Mouse (Mus musculus): ENCODE data around the gene Gm28372. TPM values are rescaled to one million over a fixed set of nuclear protein-coding genes. Genes with fewer than 3 reads are reported as not detected.

Gene Gm28372
- polyA plus RNA-seq, 1 experiment: 0.04 TPM

DNA sequence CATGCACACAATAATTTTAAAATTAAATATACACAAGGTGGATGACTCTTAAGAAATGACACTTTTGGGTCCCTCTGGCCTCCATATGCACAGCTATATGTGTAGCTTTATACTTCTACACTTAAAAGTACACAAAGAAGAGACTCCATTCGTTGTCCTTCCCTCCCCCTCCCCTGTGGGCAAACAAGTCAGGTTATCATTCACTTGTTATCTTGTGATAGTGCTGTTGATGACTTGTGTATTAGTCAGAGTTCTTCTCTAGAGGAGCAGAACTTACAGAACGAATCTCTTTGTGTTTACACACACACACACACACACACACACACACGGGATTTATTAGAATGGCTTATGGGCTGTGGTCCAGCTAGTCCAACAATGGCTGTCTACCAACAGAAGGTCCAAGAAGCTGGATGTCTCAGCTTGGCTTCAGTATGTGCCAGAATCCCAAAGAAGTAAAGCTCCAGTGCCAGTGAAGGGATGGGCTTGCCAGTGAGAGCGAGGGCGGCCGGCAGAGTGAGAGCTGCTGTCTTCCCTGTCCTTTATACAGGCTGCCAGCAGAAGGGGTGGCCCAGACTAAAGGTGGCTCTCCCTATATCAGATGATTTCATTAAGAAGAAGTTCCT is 49.8 kb downstream of the Gm28372 start:
- Histone ChIP-seq H3ac (ENCODE audit: control insufficient read depth, insufficient read length) (no peak overlapping the region), H3K27me3 (ENCODE audit: control insufficient read depth, insufficient read depth, insufficient read length) (no peaks in the 10 kb centered on the region), H3K4me2 (ENCODE audit: low read depth) (no peak overlapping the region), H3K4me3 (no peak overlapping the region), H3K36me3 (ENCODE audit: control insufficient read depth, insufficient read depth) (no peaks in the 10 kb centered on the region), H3K79me2 (ENCODE audit: control insufficient read depth, insufficient read depth) (peaks cover 93% of the 10 kb centered on the region)
- TF ChIP-seq USF1 (IDR thresholded peaks at IDR 0.05; ENCODE audit: low read depth) (no peak), MYOG (IDR thresholded peaks at IDR 0.05; ENCODE audit: control insufficient read depth in 1 of 3, insufficient read depth in 1 of 3, insufficient read length in 2 of 3, low read depth in 2 of 3) (no peak), MAX (IDR thresholded peaks at IDR 0.05; ENCODE audit: low read depth) (no peak), TCF12 (IDR thresholded peaks at IDR 0.05; ENCODE audit: insufficient read depth, poor library complexity, severe bottlenecking) (no peak), TCF3 (IDR thresholded peaks at IDR 0.05; ENCODE audit: insufficient read length, low read depth) (no peak)

Other genes with a start within 250 kb of the Gm28372 start
- 526 TPM for gene Snrpb, start 225.8 kb upstream of the Gm28372 start, polyA plus RNA-seq (2012; fragmentation: generic; extraction: Trizol)
- gene Tmc2, start 210.0 kb upstream of the Gm28372 start, polyA plus RNA-seq (2012; fragmentation: generic; extraction: Trizol): not detected
- 105 TPM for gene Nop56, start 130.8 kb upstream of the Gm28372 start, polyA plus RNA-seq (2012; fragmentation: generic; extraction: Trizol)
- 137 TPM for gene Idh3b, start 120.7 kb upstream of the Gm28372 start, polyA plus RNA-seq (2012; fragmentation: generic; extraction: Trizol)
- 0.10 TPM for gene Ebf4, start 110.1 kb upstream of the Gm28372 start, polyA plus RNA-seq (2012; fragmentation: generic; extraction: Trizol)
- gene Cpxm1, start 7.7 kb upstream of the Gm28372 start, polyA plus RNA-seq (2012; fragmentation: generic; extraction: Trizol): 0.34 TPM
- not detected for gene 1700020A23Rik, start within 50 bp of the Gm28372 start, polyA plus RNA-seq (2012; fragmentation: generic; extraction: Trizol)
- gene Tmem239, start 1.2 kb downstream of the Gm28372 start, polyA plus RNA-seq (2012; fragmentation: generic; extraction: Trizol): not detected
- gene Vps16, start 19.1 kb downstream of the Gm28372 start, polyA plus RNA-seq (2012; fragmentation: generic; extraction: Trizol): 43.6 TPM
- gene Pced1a, start 19.5 kb downstream of the Gm28372 start, polyA plus RNA-seq (2012; fragmentation: generic; extraction: Trizol): 10.9 TPM
- 57.9 TPM for gene Ptpra, start 45.0 kb downstream of the Gm28372 start, polyA plus RNA-seq (2012; fragmentation: generic; extraction: Trizol)
- 86.9 TPM for gene Mrps26, start 158.5 kb downstream of the Gm28372 start, polyA plus RNA-seq (2012; fragmentation: generic; extraction: Trizol)
- not detected for gene Oxt, start 170.9 kb downstream of the Gm28372 start, polyA plus RNA-seq (2012; fragmentation: generic; extraction: Trizol)
- gene Avp, start 177.3 kb downstream of the Gm28372 start, polyA plus RNA-seq (2012; fragmentation: generic; extraction: Trizol): not detected
- gene Fastkd5, start 224.8 kb downstream of the Gm28372 start, polyA plus RNA-seq (2012; fragmentation: generic; extraction: Trizol): 5.9 TPM
- 5.4 TPM for gene Ubox5, start 224.8 kb downstream of the Gm28372 start, polyA plus RNA-seq (2012; fragmentation: generic; extraction: Trizol)
- 13.3 TPM for gene Lzts3, start 237.6 kb downstream of the Gm28372 start, polyA plus RNA-seq (2012; fragmentation: generic; extraction: Trizol)